ENCODE assay signal across 16 mouse cellular contexts in genomic region chr13:47413940-47414339, GRCm38 (mm10).
DNase-seq lines count a peak whose midpoint lies in the region; ATAC-seq and TF ChIP-seq lines count a peak whose summit lies in the region.
"Had no signal": no experiment of that assay in that cellular context is flagged by ENCODE, and none has a peak within 500 bp of the region (broad histone marks: within the 10 kb centered on the region; RNA-seq: fewer than 3 reads in every experiment).

No protein-coding gene starts in this region.

- no peak overlapping the region for H3K4me2 ChIP-seq in hindbrain, postnatal 0 days (ENCODE audit: low read depth, low read length)
- no peak overlapping the region for H3K4me2 ChIP-seq in heart, embryonic 11.5 days
- no peak overlapping the region for H3K4me2 ChIP-seq in hindbrain, embryonic 14.5 days (replicated peaks)
- H3K4me2 ChIP-seq: intestine, embryonic 15.5 days; liver, embryonic 15.5 days; neural tube, embryonic 12.5 days had no signal

- ATAC-seq in hindbrain, postnatal 0 days, result no peak
- no peak for ATAC-seq in heart, embryonic 11.5 days (replicated peaks; ENCODE audit: insufficient number of reproducible peaks, low FRiP score, low TSS enrichment)
- no peak for ATAC-seq in hindbrain, embryonic 14.5 days (ENCODE audit: low FRiP score)
- ATAC-seq: intestine, embryonic 15.5 days; Patski had no signal

- DNase-seq in hindbrain, postnatal 0 days (ENCODE audit: low spot score), result peak; percentile 51
- no peak for DNase-seq in hindbrain, embryonic 10.5 days (ENCODE audit: low spot score)
- DNase-seq in frontal cortex, postnatal 36 days (ENCODE audit: low spot score in 2 of 2), result peak; percentile 18 to 42
- DNase-seq in left cerebral cortex, adult 9 months (ENCODE audit: low spot score in 2 of 2), result peak; percentile 2 to 16
- peak; percentile 42 for DNase-seq in right cerebral cortex, postnatal 4 days
- no peak for DNase-seq in adrenal gland, adult 18-20 months (ENCODE audit: low spot score in 2 of 2)
- DNase-seq in hindbrain, embryonic 14.5 days (ENCODE audit: low spot score), result no peak
- DNase-seq: adrenal gland, postnatal 14 days; cerebellum, adult 8-10 months; gastrocnemius, postnatal 14 days had no signal

- H3K4me3 ChIP-seq in hindbrain, postnatal 0 days (ENCODE audit: low read length), result no peak overlapping the region
- H3K4me3 ChIP-seq in hindbrain, embryonic 10.5 days, result no peak overlapping the region
- H3K4me3 ChIP-seq in heart, embryonic 11.5 days (ENCODE audit: low read depth, low read length), result no peak overlapping the region
- H3K4me3 ChIP-seq in hindbrain, embryonic 14.5 days (replicated peaks; ENCODE audit: low read length), result no peak overlapping the region
- H3K4me3 ChIP-seq: intestine, embryonic 15.5 days; liver, embryonic 15.5 days; megakaryocyte, embryonic 14.5 days; neural tube, embryonic 12.5 days had no signal

- no peak for TF ChIP-seq CTCF in hindbrain, postnatal 0 days (IDR thresholded peaks at IDR 0.05; ENCODE audit: low read depth)

- H3K9ac ChIP-seq in hindbrain, postnatal 0 days (replicated peaks; ENCODE audit: low read length), result no peak overlapping the region
- H3K9ac ChIP-seq in heart, embryonic 11.5 days (ENCODE audit: low read depth, low read length), result no peak overlapping the region
- no peak overlapping the region for H3K9ac ChIP-seq in hindbrain, embryonic 14.5 days
- H3K9ac ChIP-seq: intestine, embryonic 15.5 days; liver, embryonic 15.5 days; neural tube, embryonic 12.5 days had no signal

- no peaks in the 10 kb centered on the region for H3K27me3 ChIP-seq in hindbrain, postnatal 0 days (ENCODE audit: insufficient read depth, low read length)
- no peaks in the 10 kb centered on the region for H3K27me3 ChIP-seq in hindbrain, embryonic 10.5 days (ENCODE audit: insufficient read depth, poor library complexity, severe bottlenecking)
- H3K27me3 ChIP-seq in heart, embryonic 11.5 days (ENCODE audit: control insufficient read depth, insufficient read depth, low read length), result no peaks in the 10 kb centered on the region
- H3K27me3 ChIP-seq in hindbrain, embryonic 14.5 days (ENCODE audit: control insufficient read depth, insufficient read depth, low read length), result no peaks in the 10 kb centered on the region
- H3K27me3 ChIP-seq: intestine, embryonic 15.5 days; liver, embryonic 15.5 days; megakaryocyte, embryonic 14.5 days; neural tube, embryonic 12.5 days had no signal

- H3K27ac ChIP-seq in hindbrain, postnatal 0 days, result no peak overlapping the region
- H3K27ac ChIP-seq in hindbrain, embryonic 10.5 days, result no peak overlapping the region
- no peak overlapping the region for H3K27ac ChIP-seq in heart, embryonic 11.5 days (ENCODE audit: low read depth, low read length)
- no peak overlapping the region for H3K27ac ChIP-seq in hindbrain, embryonic 14.5 days
- H3K27ac ChIP-seq: intestine, embryonic 15.5 days; liver, embryonic 15.5 days; neural tube, embryonic 12.5 days had no signal

- H3K4me1 ChIP-seq in hindbrain, postnatal 0 days (ENCODE audit: insufficient read depth, low read length), result no peaks in the 10 kb centered on the region
- H3K4me1 ChIP-seq in hindbrain, embryonic 10.5 days (replicated peaks), result no peaks in the 10 kb centered on the region; the same call in 1 of the 2 replicates
- H3K4me1 ChIP-seq in heart, embryonic 11.5 days (ENCODE audit: control insufficient read depth, insufficient read depth, low read length), result no peaks in the 10 kb centered on the region
- H3K4me1 ChIP-seq in hindbrain, embryonic 14.5 days (replicated peaks; ENCODE audit: control insufficient read depth, insufficient read depth, low read length), result no peaks in the 10 kb centered on the region
- H3K4me1 ChIP-seq: intestine, embryonic 15.5 days; liver, embryonic 15.5 days; megakaryocyte, embryonic 14.5 days; neural tube, embryonic 12.5 days had no signal

- H3K9me3 ChIP-seq in hindbrain, postnatal 0 days (ENCODE audit: low read length), result no peaks in the 10 kb centered on the region
- H3K9me3 ChIP-seq in hindbrain, embryonic 10.5 days, result no peaks in the 10 kb centered on the region
- H3K9me3 ChIP-seq in heart, embryonic 11.5 days (replicated peaks; ENCODE audit: control insufficient read depth, low read length), result no peaks in the 10 kb centered on the region
- no peaks in the 10 kb centered on the region for H3K9me3 ChIP-seq in hindbrain, embryonic 14.5 days (ENCODE audit: control insufficient read depth, low read length)
- H3K9me3 ChIP-seq: intestine, embryonic 15.5 days; liver, embryonic 15.5 days; neural tube, embryonic 12.5 days had no signal

- no peaks in the 10 kb centered on the region for H3K36me3 ChIP-seq in hindbrain, postnatal 0 days (ENCODE audit: insufficient read depth, low read length)
- no peaks in the 10 kb centered on the region for H3K36me3 ChIP-seq in hindbrain, embryonic 10.5 days
- no peaks in the 10 kb centered on the region for H3K36me3 ChIP-seq in heart, embryonic 11.5 days (ENCODE audit: control insufficient read depth, insufficient read depth, low read length)
- no peaks in the 10 kb centered on the region for H3K36me3 ChIP-seq in hindbrain, embryonic 14.5 days (replicated peaks; ENCODE audit: control insufficient read depth, insufficient read depth)
- H3K36me3 ChIP-seq: intestine, embryonic 15.5 days; liver, embryonic 15.5 days; neural tube, embryonic 12.5 days had no signal

- WGBS in hindbrain, postnatal 0 days, result 54% methylated on average over 9 of the region's 9 CpGs
- 85% methylated on average over 9 of the region's 9 CpGs for WGBS in hindbrain, embryonic 10.5 days
- WGBS in heart, embryonic 11.5 days (ENCODE audit: insufficient replicate concordance), result 80% methylated on average over 9 of the region's 9 CpGs
- 61% methylated on average over 9 of the region's 9 CpGs for WGBS in hindbrain, embryonic 14.5 days

Comparison
In these comparisons a context has a peak if more than half of its experiments do, and no peak if none do; other contexts are left out.
1. DNase-seq: peak in hindbrain, postnatal 0 days (single experiment), frontal cortex, postnatal 36 days (2 of 2), left cerebral cortex, adult 9 months (2 of 2) and right cerebral cortex, postnatal 4 days (single experiment); none in hindbrain, embryonic 10.5 days (single experiment), adrenal gland, adult 18-20 months (0 of 2) and hindbrain, embryonic 14.5 days (single experiment).